Mouse (Mus musculus) liver, embryonic 15.5 days (tissue): ENCODE measurements around the gene Olfr279. TPM values are rescaled to one million over a fixed set of nuclear protein-coding genes. Genes with fewer than 3 reads are reported as not detected.

ENCODE experiments used
- ATAC-seq: fragments of 200-750 bp; cut with Nextera tagmentation; 2 replicates; pipeline ENCODE4 v1.8.0; 2017; ENCODE audit warnings: moderate number of reproducible peaks, mild to moderate bottlenecking, moderate library complexity; ENCODE audit not compliant: insufficient read depth
- H3K27ac ChIP-seq: fragments of 300-500 bp; sonication (generic); replicated peaks from 2 replicates; pipeline ENCODE4 v1.5.1; 2015; ENCODE audit warnings: mild to moderate bottlenecking, inconsistent platforms
- H3K27me3 ChIP-seq: fragments of 300-500 bp; sonication (generic); 2 replicates; pipeline ENCODE4 v1.6.1; 2015; ENCODE audit warnings: mild to moderate bottlenecking, inconsistent platforms
- H3K36me3 ChIP-seq: fragments of 300-500 bp; sonication (generic); replicated peaks from 2 replicates; pipeline ENCODE4 v1.6.1; 2015; ENCODE audit warnings: moderate library complexity, mild to moderate bottlenecking, inconsistent platforms
- H3K4me1 ChIP-seq: fragments of 300-500 bp; sonication (generic); replicated peaks from 2 replicates; pipeline ENCODE4 v1.6.1; 2015; ENCODE audit warnings: inconsistent platforms
- H3K4me2 ChIP-seq: fragments of 300-500 bp; sonication (generic); 2 replicates; pipeline ENCODE4 v1.6.1; 2015; ENCODE audit warnings: moderate library complexity, mild to moderate bottlenecking, inconsistent platforms
- H3K4me3 ChIP-seq: fragments of 300-500 bp; sonication (generic); replicated peaks from 2 replicates; pipeline ENCODE4 v1.5.1; 2015; ENCODE audit warnings: mild to moderate bottlenecking, inconsistent platforms
- H3K9ac ChIP-seq: fragments of 300-500 bp; sonication (generic); 2 replicates; pipeline ENCODE4 v1.6.1; 2015; ENCODE audit warnings: moderate library complexity, mild to moderate bottlenecking, inconsistent platforms
- H3K9me3 ChIP-seq: fragments of 300-500 bp; sonication (generic); replicated peaks from 2 replicates; pipeline ENCODE4 v1.6.1; 2016; ENCODE audit warnings: inconsistent platforms
- WGBS: fragments of 180-500 bp; shearing (Covaris S2); methylation state at CpG from one replicate; pipeline ENCODE4 v1.1.7; 2015; ENCODE audit warnings: mixed read lengths; ENCODE audit not compliant: insufficient replicate concordance; 5-methylcytosine and 5-hydroxymethylcytosine counted together
- polyA plus RNA-seq: library from polyadenylated mRNA; unstranded; fragments of >200 nt; fragmentation: Nextera tagmentation; extraction: Ambion mirVana; gene quantifications from 2 replicates; pipeline ENCODE4 v1.2.1, GENCODE M21; 2015

Gene Olfr279
- polyA plus RNA-seq: not detected in 2 replicates

DNA sequence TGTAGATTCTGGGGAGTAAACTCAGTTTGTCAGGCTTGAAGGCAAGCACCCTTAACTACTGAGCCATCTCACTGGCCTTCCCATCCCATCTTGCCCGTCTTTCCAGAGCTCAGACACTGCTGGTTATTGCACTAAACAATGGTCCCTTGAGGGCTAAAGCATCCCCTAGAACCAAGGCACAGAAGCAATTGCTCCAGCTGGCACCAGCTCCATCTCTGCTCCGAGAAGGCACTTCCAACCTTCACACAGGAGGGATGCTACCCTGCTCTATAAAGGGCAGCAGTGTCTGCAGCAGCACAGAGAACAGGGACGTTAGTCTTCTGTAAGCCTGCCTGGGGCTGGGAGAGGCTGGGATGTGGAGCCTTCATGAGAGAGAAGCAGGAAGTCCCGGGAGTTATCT is at the start of gene Olfr279:
Olfr279 (plus strand) TSS at position 301 of the 400 bp plus-strand sequence.
- Histone ChIP-seq H3K4me2 (no peak within 1 kb of the TSS), H3K4me1 (no peaks in the 10 kb centered on the region), H3K4me3 (no peak within 1 kb of the TSS), H3K27ac (no peak within 1 kb of the TSS), H3K36me3 (no peaks in the 10 kb centered on the region), H3K9ac (no peak within 1 kb of the TSS), H3K27me3 (no peaks in the 10 kb centered on the region), H3K9me3 (no peaks in the 10 kb centered on the region)
- 41% methylated on average over 4 of the region's 4 CpGs for WGBS
- ATAC-seq: no peak

DNA sequence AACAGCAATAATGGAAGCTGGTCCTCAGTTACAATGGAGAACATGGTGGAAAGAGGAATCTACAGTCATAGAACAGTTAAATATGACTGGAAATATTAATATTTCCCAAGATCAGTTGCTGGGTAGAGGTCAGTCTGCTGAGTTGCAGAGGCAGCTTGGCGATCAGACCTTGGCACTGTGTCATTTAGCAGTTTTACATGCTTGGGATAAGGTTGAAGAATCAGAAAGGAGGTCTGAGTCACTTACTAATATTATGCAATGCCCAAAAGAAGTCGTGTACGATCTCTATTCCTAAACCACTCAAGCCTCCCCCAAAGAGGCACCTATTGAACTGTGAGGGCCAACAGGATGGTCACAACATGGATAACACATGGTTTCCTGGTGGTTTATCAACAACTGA is 47.6 kb upstream of the Olfr279 start:
- H3K9me3 ChIP-seq: no peaks in the 10 kb centered on the region
- H3K4me2 ChIP-seq: no peak overlapping the region
- WGBS: 61% methylated on average over 3 of the region's 3 CpGs
- H3K27me3 ChIP-seq: no peaks in the 10 kb centered on the region
- H3K36me3 ChIP-seq: no peaks in the 10 kb centered on the region
- no peak overlapping the region for H3K27ac ChIP-seq
- no peak for ATAC-seq
- no peak overlapping the region for H3K4me3 ChIP-seq
- H3K9ac ChIP-seq: no peak overlapping the region
- H3K4me1 ChIP-seq: no peaks in the 10 kb centered on the region

DNA sequence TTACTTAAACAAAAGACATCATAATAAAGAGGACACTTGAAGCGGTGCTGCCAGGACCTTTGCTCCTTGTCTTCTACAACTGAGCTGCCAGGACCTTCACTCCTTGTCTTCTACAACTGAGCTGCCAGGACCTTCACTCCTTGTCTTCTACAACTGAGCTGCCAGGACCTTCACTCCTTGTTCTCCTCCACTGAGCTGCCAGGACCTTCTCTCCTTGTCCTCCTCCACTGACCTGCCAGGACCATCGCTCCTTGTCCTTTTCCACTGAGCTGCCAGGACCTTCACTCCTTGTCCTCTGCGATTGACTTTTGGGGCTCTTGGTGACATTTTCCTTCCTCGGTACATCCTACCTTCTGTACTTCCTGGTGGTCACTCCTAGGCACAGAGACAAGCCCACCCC is 43.7 kb upstream of the Olfr279 start:
- WGBS: 56% methylated on average over 4 of the region's 4 CpGs

DNA sequence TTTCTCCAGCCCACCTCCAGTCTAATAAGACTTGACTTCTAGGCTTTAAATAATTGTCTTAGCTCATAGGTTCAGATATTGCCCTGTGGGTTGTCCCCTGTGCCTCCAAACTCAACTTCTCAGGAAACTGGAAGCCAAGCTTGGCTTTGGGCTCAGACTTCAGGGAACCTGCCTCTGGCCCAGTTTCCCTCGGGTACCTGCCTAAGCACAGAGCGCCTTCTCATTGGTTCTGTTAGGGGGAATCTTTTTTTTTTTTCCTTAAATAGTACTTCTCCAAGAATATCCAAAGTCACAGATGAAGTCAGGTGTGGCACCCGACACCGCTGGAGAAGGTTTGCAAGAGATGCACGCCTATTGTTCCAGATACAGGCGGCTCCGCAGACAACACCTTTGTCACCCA is 39.9 kb upstream of the Olfr279 start, which contains the start of gene Olfr281:
Olfr281 (plus strand) TSS at position 301 of the 400 bp plus-strand sequence.
- Histone ChIP-seq H3K27ac (no peak within 1 kb of the TSS), H3K9ac (no peak within 1 kb of the TSS), H3K4me2 (no peak within 1 kb of the TSS), H3K9me3 (no peaks in the 10 kb centered on the region), H3K4me3 (no peak within 1 kb of the TSS), H3K36me3 (no peaks in the 10 kb centered on the region), H3K4me1 (no peaks in the 10 kb centered on the region), H3K27me3 (no peaks in the 10 kb centered on the region)
- no peak for ATAC-seq
- WGBS: 72% methylated on average over 7 of the region's 7 CpGs

More for the DNA sequence above, 43.7 kb upstream of the Olfr279 start:
- H3K4me3 ChIP-seq: no peak overlapping the region
- no peak for ATAC-seq
- no peaks in the 10 kb centered on the region for H3K4me1 ChIP-seq
- no peak overlapping the region for H3K27ac ChIP-seq
- H3K4me2 ChIP-seq: no peak overlapping the region
- H3K9me3 ChIP-seq: no peaks in the 10 kb centered on the region
- no peaks in the 10 kb centered on the region for H3K27me3 ChIP-seq
- no peaks in the 10 kb centered on the region for H3K36me3 ChIP-seq
- H3K9ac ChIP-seq: no peak overlapping the region

DNA sequence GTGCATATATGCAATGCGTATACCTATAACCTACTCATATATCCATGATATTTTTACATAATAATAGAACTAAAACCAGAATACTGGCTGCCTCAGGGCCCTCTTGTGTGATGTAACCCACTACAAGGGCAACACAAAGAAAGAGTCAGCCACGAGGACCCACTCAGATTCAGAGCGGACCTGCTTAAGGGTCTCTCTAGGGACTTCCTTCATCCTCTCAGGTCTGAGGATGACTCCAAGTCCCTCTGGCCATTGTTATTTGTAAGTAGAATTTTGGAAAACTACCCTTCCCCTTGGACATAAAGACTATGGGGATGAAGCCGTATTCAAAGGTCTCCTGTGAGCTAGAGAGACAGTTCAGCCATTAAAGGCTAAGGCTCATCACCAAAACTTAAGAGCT is 22.6 kb upstream of the Olfr279 start, which contains the start of gene OR5BS1P:
OR5BS1P (plus strand) TSS at position 301 of the 400 bp plus-strand sequence.
- Histone ChIP-seq H3K36me3 (no peaks in the 10 kb centered on the region), H3K9ac (no peak within 1 kb of the TSS), H3K9me3 (no peaks in the 10 kb centered on the region), H3K27me3 (no peaks in the 10 kb centered on the region), H3K4me1 (no peaks in the 10 kb centered on the region), H3K4me3 (no peak within 1 kb of the TSS), H3K4me2 (no peak within 1 kb of the TSS), H3K27ac (no peak within 1 kb of the TSS)
- no peak for ATAC-seq
- 64% methylated on average over 4 of the region's 4 CpGs for WGBS

DNA sequence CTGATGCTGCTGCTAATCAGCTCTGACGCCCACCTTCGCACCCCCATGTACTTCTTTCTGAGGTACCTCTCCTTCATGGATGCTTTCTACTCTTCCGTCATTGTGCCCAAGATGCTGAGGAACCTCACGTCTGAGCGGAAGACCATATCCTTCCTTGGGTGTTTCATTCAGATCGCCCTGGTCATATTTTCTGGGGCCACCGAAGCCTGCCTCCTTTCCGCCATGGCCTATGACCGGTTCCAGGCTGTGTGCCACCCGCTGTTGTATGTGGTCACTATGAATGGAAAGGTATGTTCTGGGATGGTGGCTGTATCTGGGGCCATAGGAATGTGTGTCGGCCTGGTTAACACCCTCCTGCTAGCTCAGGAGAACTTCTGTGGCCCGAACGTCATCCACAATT is 20.7 kb upstream of the Olfr279 start:
- WGBS: 76% methylated on average over 13 of the region's 13 CpGs
- no peak overlapping the region for H3K4me3 ChIP-seq
- H3K27ac ChIP-seq: no peak overlapping the region

DNA sequence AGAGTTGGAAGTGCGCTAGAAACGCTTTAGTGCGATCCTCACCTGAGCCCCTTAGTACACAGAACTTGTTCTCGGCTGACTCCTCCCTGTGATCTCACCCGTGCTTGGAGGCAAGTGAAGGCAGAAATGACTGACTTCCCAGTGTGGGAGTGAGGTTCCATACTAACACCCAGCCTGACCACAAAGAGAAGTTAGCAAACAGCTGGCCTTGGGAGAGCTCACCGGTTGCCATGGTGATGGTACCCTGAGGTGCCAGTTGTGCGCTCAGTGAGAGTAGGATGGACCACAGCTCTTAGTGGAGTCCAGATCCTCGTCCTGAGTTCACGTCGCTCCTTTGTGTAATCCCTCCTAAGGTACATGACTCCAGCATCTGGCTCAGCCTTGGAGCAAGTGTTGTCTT is 17.2 kb upstream of the Olfr279 start:
- 67% methylated on average over 10 of the region's 10 CpGs for WGBS
- no peaks in the 10 kb centered on the region for H3K4me1 ChIP-seq
- no peak overlapping the region for H3K4me3 ChIP-seq
- no peaks in the 10 kb centered on the region for H3K36me3 ChIP-seq
- H3K4me2 ChIP-seq: no peak overlapping the region
- no peaks in the 10 kb centered on the region for H3K27me3 ChIP-seq
- no peak overlapping the region for H3K9ac ChIP-seq
- no peak for ATAC-seq
- H3K9me3 ChIP-seq: no peaks in the 10 kb centered on the region
- H3K27ac ChIP-seq: no peak overlapping the region

More for the DNA sequence above, 20.7 kb upstream of the Olfr279 start:
- Histone ChIP-seq H3K4me2 (no peak overlapping the region), H3K9me3 (no peaks in the 10 kb centered on the region), H3K36me3 (no peaks in the 10 kb centered on the region), H3K4me1 (no peaks in the 10 kb centered on the region), H3K27me3 (no peaks in the 10 kb centered on the region), H3K9ac (no peak overlapping the region)
- no peak for ATAC-seq

DNA sequence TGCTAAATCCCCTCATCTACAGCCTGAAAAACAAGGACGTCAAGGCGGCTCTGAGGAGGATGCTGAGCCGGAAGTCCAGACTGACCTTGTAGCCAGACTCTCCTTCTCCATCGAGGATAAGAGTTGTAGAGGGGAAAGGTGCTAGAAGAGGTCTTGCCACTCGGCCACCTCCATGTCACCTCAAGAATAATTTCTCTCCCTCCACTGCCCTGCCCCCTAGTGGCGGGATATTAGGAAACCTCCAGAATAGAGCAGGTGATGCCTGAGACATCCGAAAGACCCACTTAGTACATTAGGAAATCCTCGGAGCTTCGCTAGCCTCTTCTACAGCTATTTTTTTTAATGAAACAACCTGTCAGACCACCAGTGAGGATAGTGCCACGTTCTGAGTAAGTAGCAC is 16.8 kb upstream of the Olfr279 start:
- no peaks in the 10 kb centered on the region for H3K4me1 ChIP-seq
- no peak overlapping the region for H3K9ac ChIP-seq
- ATAC-seq: no peak
- no peaks in the 10 kb centered on the region for H3K9me3 ChIP-seq
- H3K36me3 ChIP-seq: no peaks in the 10 kb centered on the region
- no peak overlapping the region for H3K4me3 ChIP-seq
- H3K27ac ChIP-seq: no peak overlapping the region
- WGBS: 41% methylated on average over 10 of the region's 10 CpGs
- no peaks in the 10 kb centered on the region for H3K27me3 ChIP-seq
- no peak overlapping the region for H3K4me2 ChIP-seq

DNA sequence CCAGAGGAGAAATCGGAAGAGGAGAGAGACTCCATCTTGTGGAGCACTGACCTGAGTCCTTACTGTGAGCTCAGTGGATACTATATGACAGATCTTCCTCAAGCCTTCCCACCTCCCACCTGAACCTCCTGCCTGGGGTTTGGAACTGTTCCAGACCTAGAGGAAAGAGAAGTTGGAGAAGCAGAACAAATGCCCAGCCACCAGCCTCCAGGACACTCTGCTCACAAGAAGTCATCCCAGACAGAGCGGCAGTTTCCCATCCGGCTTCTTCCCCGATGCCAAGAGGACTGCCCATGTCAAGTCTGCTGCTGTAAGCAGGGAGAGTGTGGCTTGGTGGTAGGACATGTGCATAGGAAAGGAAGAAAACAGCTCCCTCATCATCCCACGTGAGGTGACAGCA is 15.9 kb upstream of the Olfr279 start:
- H3K4me2 ChIP-seq: no peak overlapping the region
- no peak overlapping the region for H3K27ac ChIP-seq
- H3K4me1 ChIP-seq: no peaks in the 10 kb centered on the region
- no peak overlapping the region for H3K9ac ChIP-seq
- no peaks in the 10 kb centered on the region for H3K9me3 ChIP-seq
- H3K4me3 ChIP-seq: no peak overlapping the region
- H3K36me3 ChIP-seq: no peaks in the 10 kb centered on the region
- ATAC-seq: no peak
- H3K27me3 ChIP-seq: no peaks in the 10 kb centered on the region
- 68% methylated on average over 5 of the region's 5 CpGs for WGBS

DNA sequence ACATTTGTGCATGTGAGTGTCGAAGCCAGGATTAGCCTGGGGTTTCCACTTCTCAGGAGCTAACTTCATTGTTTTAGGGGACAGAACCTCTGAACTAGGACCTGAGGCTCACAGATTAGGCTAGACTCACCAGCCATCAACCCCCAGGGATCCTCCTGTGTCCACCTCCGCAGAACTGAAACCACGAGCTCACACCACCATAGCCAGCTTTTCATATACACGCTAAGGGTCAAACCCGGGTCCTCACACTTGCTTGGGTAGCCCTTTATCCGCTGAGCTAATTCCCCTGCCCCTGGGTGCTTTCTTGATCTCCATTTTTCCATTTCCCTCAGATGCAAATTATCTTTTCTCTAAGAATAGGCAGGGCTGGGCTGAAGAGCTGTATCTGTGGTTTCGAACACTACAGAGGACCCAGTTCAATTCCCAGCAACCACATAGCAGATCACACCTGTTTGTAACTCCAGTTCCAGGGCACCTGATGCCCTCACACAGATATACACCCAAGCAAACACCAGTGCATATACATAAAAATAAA is 12.6 kb upstream of the Olfr279 start:
- H3K4me3 ChIP-seq: no peak overlapping the region
- no peaks in the 10 kb centered on the region for H3K9me3 ChIP-seq
- no peak overlapping the region for H3K4me2 ChIP-seq
- H3K4me1 ChIP-seq: no peaks in the 10 kb centered on the region
- no peaks in the 10 kb centered on the region for H3K36me3 ChIP-seq
- no peak for ATAC-seq
- no peak overlapping the region for H3K27ac ChIP-seq
- H3K27me3 ChIP-seq: no peaks in the 10 kb centered on the region
- WGBS: 58% methylated on average over 7 of the region's 7 CpGs
- no peak overlapping the region for H3K9ac ChIP-seq

DNA sequence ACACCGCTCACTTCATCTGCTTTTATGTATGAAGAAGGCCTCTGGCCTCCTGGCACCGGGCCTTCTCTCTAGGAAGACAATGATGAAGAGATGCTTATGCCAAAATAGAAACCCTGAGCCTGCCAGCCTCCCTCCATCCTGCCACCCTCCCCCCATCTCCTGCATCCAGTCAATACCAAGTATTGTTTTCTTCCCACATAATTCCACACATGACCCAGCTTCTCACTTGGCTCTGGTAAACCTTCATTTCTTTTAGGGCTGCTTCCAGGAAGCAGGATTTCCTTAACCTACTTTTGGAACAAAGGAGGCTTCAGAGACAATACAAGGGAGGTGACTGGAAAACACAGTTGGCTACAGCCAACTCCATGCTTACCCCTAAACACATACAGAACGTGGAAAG is 9.5 kb upstream of the Olfr279 start, which contains the start of gene Lalba:
Lalba (minus strand) TSS at position 21 of the 400 bp plus-strand sequence.
- Histone ChIP-seq H3K9me3 (no peaks in the 10 kb centered on the region), H3K9ac (no peak within 1 kb of the TSS), H3K27ac (no peak within 1 kb of the TSS), H3K4me1 (no peaks in the 10 kb centered on the region), H3K4me3 (no peak within 1 kb of the TSS), H3K4me2 (no peak within 1 kb of the TSS), H3K36me3 (no peaks in the 10 kb centered on the region), H3K27me3 (no peaks in the 10 kb centered on the region)
- 48% methylated on average over 3 of the region's 3 CpGs for WGBS
- ATAC-seq: no peak
